Mouse (Mus musculus) CD4-positive helper T cell, adult 2 months (primary cell): Measurements from ENCODE around the gene Trim11.

Experiments used
- DNase-seq: peaks from one replicate; pipeline ENCODE4 v3.0.0-alpha.2; 2012; ENCODE audit warnings: low read depth, missing footprints, low spot score

The Trim11 gene

DNA sequence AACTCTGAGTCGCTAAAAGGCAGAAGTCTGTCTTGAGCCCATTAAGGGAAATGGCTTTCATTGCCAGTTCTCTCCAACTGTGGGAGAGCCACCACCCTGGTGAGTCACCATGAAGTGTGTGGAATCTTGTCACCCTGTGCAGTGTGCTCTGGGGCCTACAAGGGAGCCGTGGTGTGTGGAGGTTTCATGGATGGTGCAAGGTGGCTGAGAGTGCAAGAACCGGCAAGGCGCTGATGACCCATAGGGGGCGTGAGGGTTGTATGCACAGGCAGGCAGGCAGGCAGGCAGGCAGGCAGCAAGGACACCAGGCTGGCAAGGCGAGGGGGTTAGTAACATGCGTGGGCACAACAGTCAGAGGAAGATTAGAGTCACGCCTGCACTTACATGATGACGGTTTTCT is 37.2 kb downstream of the Trim11 start:
- no peak for DNase-seq

DNA sequence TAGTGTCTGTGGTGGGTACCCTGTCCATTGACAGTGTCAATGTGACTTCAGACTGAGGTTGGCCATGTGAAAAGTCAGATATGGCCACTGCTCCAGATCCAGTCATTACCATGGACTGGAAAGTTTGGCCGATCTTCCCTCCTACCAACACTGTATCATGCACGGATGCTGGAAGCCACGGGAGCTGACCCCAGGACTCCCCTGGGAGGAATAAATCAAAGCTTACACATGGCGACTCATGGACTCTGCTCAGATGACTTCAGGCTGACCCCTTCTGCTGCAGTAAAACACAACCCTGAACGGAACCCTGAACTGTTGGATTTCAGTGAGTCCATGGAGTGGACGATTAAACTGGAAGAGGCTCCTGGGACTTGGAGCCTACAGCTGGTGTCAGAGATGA is 48.5 kb downstream of the Trim11 start:
- no peak for DNase-seq

DNA sequence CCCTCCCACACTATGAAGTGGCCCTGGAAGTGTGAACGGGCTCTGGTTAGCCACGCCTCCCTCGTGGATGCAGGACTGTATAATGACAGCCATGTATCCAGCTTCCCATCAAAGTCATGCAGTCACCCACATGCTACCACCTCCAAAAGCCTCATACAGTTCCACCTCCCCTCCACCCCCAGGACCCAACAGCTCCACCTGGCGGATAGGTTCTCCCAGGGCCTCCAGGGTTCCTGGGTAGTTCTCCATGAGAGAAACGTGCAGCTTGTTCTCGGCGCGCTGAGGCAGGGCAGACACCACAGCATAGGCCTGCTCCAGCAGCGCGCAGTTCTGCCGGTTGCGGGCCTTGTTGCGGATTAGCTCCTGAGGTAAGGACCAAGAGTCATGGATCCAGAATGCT is 51.1 kb downstream of the Trim11 start:
- no peak for DNase-seq
